9 mouse cellular contexts compared by ENCODE assay signal in the genomic region with DNA sequence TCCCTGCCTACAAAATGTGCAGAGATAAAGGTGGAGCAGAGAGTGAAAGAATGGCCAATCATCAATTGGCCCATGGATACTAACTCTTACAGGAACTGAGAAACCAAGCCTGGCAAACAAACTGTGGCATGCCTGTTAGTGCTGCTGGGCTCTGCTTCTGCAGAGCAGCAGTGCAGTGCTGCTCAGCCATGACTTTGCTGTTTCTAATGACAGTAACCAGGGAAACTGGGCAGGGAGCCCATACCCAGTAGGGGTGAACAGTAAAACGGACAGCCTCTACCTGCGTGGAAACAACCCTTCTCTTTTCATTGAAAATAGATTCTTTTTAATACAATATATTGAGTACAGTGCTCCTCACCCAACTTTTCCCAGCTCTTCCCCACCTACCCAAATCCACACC.
DNase-seq lines count a peak whose midpoint lies in the region; TF ChIP-seq lines count a peak whose summit lies in the region.
"Had no signal": no experiment of that assay in that cellular context is flagged by ENCODE, and none has a peak within 500 bp of the region (broad histone marks: within the 10 kb centered on the region; RNA-seq: fewer than 3 reads in every experiment).

No protein-coding gene starts in this region.

- no peak overlapping the region for H3K4me3 ChIP-seq in liver, adult 2 months (ENCODE audit: insufficient read depth, low read depth, low read length)
- H3K4me3 ChIP-seq in thymus, adult 2 months (ENCODE audit: control insufficient read depth, insufficient read depth, low read length), result no peak overlapping the region
- H3K4me3 ChIP-seq: left cerebral cortex, adult 2 months had no signal

- H3K79me2 ChIP-seq in liver, adult 2 months (ENCODE audit: control insufficient read depth, insufficient read depth, low read length), result no peaks in the 10 kb centered on the region

- H3K36me3 ChIP-seq in liver, adult 2 months (ENCODE audit: control insufficient read depth, insufficient read depth, low read length), result no peaks in the 10 kb centered on the region
- H3K36me3 ChIP-seq in thymus, adult 2 months (ENCODE audit: control insufficient read depth, insufficient read depth, low read length), result no peaks in the 10 kb centered on the region

- DNase-seq in adrenal gland, postnatal 25 days, result peak; percentile 5
- DNase-seq in adrenal gland, adult 2 months, result no peak
- DNase-seq in liver, adult 2 months (ENCODE audit: extremely low read depth, low read depth, low spot score), result peak; percentile 28
- DNase-seq in liver, result no peak
- DNase-seq in fibroblast of lung, adult 2 months (ENCODE audit: low read depth), result peak; percentile 29
- DNase-seq in layer of hippocampus, adult 9-11 months, result peak; percentile 9
- no peak for DNase-seq in thymus, postnatal 4 days
- DNase-seq in thymus, adult 2 months, result no peak

- no peak for TF ChIP-seq CTCF in liver, adult 2 months (IDR thresholded peaks at IDR 0.05; ENCODE audit: low read depth, low read length)
- TF ChIP-seq CTCF in thymus, adult 2 months (IDR thresholded peaks at IDR 0.05; ENCODE audit: borderline replicate concordance, control insufficient read depth, extremely low read depth, insufficient read depth, low read length, poor library complexity), result no peak

- no peak overlapping the region for H3K27ac ChIP-seq in liver, adult 2 months (replicated peaks; ENCODE audit: insufficient read depth, low read depth, low read length)
- no peak overlapping the region for H3K27ac ChIP-seq in thymus, adult 2 months (ENCODE audit: control insufficient read depth, insufficient read depth, low read length)
- H3K27ac ChIP-seq: left cerebral cortex, adult 2 months had no signal

- H3K27me3 ChIP-seq in liver, adult 2 months (ENCODE audit: control insufficient read depth, insufficient read depth, low read length), result no peaks in the 10 kb centered on the region
- H3K27me3 ChIP-seq in thymus, adult 2 months (ENCODE audit: control insufficient read depth, insufficient read depth, low read length), result no peaks in the 10 kb centered on the region

- H3K4me1 ChIP-seq in liver, adult 2 months (ENCODE audit: control insufficient read depth, insufficient read depth, low read length), result no peaks in the 10 kb centered on the region
- H3K4me1 ChIP-seq in thymus, adult 2 months (replicated peaks; ENCODE audit: control insufficient read depth, insufficient read depth, low read length), result no peaks in the 10 kb centered on the region

- H3K9ac ChIP-seq in liver, adult 2 months (ENCODE audit: low read depth, low read length), result no peak overlapping the region

- WGBS in liver, adult 2 months, result 24% methylated on average over 2 of the region's 2 CpGs
- WGBS in thymus, adult 2 months, result 14% methylated on average over 2 of the region's 2 CpGs

- no peak for TF ChIP-seq POLR2A in liver, adult 2 months (IDR thresholded peaks at IDR 0.05; ENCODE audit: extremely low read depth, insufficient read depth, low read length)
- TF ChIP-seq POLR2A in thymus, adult 2 months (IDR thresholded peaks at IDR 0.05; ENCODE audit: control insufficient read depth, extremely low read depth, insufficient read depth, low read length, poor library complexity), result no peak

Comparison
In these comparisons a context has a peak if more than half of its experiments do, and no peak if none do; other contexts are left out.
1. DNase-seq: peak in adrenal gland, postnatal 25 days (single experiment), liver, adult 2 months (single experiment), fibroblast of lung, adult 2 months (single experiment) and layer of hippocampus, adult 9-11 months (single experiment); none in adrenal gland, adult 2 months (single experiment), liver (single experiment), thymus, postnatal 4 days (single experiment) and thymus, adult 2 months (single experiment).